Mouse (Mus musculus) left cerebral cortex, adult 2 months (tissue): ENCODE measurements around the gene Uspl1. TPM values are rescaled to one million over a fixed set of nuclear protein-coding genes. Genes with fewer than 3 reads are reported as not detected.

Experiments
- DNase-seq, 2 experiments: peaks; one replicate each; pipeline ENCODE4 v3.0.0; 2021 to 2022; ENCODE audit warnings: low spot score in 2 of 2, mixed read lengths in 1 of 2; ENCODE audit errors: extremely low spot score in 1 of 2
- H3K27ac ChIP-seq: fragments of 200-600 bp; 2 replicates; pipeline ENCODE4 v1.8.1; 2022
- H3K4me3 ChIP-seq: fragments of 200-600 bp; 2 replicates; pipeline ENCODE4 v1.8.1; 2022
- CTCF ChIP-seq: fragments of 200-600 bp; IDR thresholded peaks from 2 replicates; pipeline ENCODE4 v1.8.1; 2022; ENCODE audit warnings: antibody characterized with exemption, mild to moderate bottlenecking, moderate library complexity
- intact Hi-C: fragments of 180-260 bp; cut with DNase I; formaldehyde crosslinking; loops from one replicate; pipeline ENCODE4 v1.15.1; 2025
- total RNA-seq, 2 experiments: library from RNA; stranded (reverse); gene quantifications; 2 replicates each; pipeline ENCODE4 v1.2.3; 2021

The Uspl1 gene
- total RNA-seq, 2 experiments from 2014 or later = 40.6 to 44.1 TPM

DNA sequence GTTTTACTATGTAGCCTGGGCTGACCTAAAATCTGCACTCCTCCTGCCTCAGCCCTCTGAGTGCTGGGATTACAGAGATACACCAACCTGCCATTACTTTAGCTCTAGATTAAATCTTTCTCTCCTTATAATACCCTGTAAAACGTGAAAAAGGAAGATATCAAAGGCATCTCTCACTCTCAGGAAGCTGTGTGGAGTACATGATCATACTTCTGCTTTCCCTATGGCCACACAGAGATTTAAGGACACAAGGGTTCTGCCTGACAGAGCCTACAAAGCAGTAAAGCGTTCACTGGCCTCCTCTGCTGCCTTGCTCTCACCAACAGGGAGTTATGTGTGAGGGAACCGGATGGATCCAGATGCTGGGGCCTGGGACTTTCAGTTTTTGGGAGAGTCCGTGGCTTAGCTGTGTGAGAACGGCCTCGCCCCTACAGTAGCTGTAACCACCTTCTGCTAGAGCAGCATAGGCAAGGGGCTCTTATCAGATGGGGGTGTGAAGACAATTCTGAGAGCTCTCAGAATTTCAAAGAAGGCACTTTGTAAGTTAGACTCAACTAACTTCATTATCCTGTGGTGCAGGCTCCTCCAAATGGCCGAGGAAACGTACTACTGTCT lies 36.7 kb upstream of the Uspl1 start:
- H3K27ac ChIP-seq = no peak overlapping the region
- no peak for DNase-seq
- H3K4me3 ChIP-seq = no peak overlapping the region
- intact Hi-C loops = no loop called here
- no peak for TF ChIP-seq CTCF

DNA sequence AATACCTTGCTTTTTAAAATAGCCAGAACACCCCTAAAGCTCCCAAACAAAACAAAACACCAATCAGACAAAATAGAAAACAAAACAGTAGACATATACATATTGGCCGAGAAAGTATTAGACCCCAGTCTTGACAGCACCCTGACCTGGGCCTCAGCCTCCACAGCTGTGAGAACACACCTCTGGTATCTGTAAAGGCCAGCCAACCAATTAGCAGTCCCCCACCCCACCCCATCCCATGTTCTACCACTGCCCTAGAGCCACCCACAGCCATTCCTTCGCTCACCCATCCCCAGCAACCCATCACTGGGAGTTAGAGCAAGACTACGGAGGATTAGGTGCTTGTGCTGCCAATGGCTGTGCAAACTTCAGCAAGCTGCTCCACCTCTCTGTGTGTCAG lies 33.3 kb upstream of the Uspl1 start:
- DNase-seq = no peak
- no peak for TF ChIP-seq CTCF
- intact Hi-C loops = no loop called here
- Histone ChIP-seq H3K4me3 (no peak overlapping the region), H3K27ac (no peak overlapping the region)

DNA sequence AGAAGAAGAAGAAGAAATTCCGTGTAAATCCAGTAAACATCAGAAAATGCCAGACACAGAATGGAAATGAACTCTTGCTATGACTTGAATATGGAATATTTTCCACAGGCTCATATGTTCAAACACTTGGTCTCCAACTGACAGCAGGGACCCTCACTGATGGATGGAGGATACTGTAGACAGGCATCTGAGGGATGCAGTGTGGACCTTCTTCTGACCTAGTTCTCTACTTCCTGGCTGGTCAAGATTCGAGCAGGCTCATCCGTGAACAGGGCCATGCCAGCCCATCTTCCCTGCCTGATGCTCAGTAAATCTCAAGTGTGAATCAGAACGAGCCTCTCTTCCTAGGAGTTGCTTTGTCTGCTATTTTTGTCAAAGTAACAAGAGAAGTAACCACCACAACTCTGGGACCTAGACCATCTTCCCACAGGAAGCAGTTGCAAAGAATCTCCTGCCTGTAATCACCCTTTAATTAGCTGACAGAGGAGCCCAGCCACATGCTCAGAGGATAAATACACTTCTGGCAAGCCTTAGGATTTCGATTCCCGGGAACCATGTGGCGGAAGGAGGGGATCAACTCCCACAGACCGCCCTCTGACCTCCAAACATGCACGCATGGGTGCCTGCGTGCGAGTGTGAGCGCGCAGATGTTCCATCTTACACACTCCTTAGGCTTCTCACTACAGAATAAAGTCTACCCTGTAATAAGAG lies 31.9 kb upstream of the Uspl1 start:
- no peak for TF ChIP-seq CTCF
- H3K27ac ChIP-seq = no peak overlapping the region
- intact Hi-C loops = no loop called here
- DNase-seq = no peak
- no peak overlapping the region for H3K4me3 ChIP-seq

DNA sequence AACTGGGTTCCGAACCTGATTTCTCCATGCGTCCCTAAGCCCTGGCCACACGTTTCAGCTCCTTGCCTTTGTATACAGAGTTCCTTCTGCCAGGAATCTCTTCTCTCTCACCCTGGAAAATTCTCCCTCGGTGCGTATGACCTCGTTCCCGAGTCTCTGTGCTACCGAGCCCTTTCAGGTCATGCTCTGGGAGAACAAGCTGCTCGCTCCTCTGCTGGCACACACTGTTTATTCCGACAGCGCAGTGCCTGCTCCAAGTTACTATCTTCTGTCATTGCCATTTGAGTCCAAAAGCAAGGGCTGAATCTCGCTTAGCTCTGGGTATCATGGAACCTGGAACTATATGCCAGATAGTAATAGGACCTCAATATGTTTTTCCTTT lies 31.4 kb upstream of the Uspl1 start:
- no peak overlapping the region for H3K27ac ChIP-seq
- no peak for DNase-seq
- intact Hi-C loops = no loop called here

DNA sequence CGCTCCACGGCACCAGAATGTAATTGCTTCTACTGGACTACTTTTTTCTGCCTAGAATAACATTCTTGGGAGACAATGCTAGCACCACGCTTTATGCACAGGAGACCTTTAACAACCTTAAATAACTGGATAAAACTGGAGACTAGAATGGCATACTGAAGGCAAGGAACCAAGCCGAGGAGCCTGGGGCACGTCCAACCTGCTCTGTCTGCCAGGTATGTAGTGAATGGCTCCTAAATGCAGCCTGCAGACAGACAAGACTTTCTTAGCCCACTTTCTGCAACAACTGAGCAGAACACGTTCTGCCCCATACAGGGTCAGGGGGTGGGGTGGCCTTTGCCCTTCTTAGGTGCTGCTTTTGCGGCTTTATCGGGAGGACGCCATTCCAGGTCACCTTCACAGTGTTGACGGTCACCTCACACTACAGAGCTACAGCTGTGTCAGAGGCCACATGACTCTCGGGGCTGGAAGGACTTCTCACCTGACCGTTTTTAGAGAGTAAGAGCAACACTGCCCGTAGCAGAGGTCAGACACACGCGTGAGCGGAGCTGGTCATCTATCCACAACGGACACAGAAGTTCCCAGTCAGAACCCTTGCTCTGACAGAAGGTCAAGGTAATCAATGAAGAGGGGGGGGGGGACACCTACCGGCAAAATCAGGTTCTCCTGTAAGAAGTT lies 27.1 kb upstream of the Uspl1 start:
- TF ChIP-seq CTCF = no peak
- DNase-seq = no peak

More for the DNA sequence above, 31.4 kb upstream of the Uspl1 start:
- TF ChIP-seq CTCF = no peak
- H3K4me3 ChIP-seq = no peak overlapping the region

DNA sequence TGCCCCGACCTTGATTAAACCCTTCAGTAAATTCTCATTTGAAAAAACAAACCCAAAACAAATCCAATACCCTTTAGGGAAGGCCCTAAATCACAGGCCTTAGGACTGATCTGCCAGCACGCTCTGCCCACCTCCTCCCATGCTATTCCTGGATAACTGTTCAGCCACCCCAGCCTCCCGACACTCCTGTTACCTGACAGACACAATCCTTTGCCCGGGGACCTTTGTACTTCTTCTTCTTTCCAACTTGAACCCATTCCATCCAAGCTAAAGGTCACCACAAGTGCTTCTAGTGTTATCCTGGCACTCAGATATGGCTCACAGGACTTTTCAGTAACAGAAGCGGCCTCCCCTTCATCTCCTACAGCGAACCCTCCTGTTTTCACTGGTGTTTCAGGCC lies 25.1 kb upstream of the Uspl1 start:
- Histone ChIP-seq H3K4me3 (no peak overlapping the region), H3K27ac (no peak overlapping the region)
- intact Hi-C loops = no loop called here
- no peak for DNase-seq
- TF ChIP-seq CTCF = no peak

More for the DNA sequence above, 27.1 kb upstream of the Uspl1 start:
- Histone ChIP-seq H3K4me3 (no peak overlapping the region), H3K27ac (no peak overlapping the region)
- intact Hi-C loops = no loop called here

DNA sequence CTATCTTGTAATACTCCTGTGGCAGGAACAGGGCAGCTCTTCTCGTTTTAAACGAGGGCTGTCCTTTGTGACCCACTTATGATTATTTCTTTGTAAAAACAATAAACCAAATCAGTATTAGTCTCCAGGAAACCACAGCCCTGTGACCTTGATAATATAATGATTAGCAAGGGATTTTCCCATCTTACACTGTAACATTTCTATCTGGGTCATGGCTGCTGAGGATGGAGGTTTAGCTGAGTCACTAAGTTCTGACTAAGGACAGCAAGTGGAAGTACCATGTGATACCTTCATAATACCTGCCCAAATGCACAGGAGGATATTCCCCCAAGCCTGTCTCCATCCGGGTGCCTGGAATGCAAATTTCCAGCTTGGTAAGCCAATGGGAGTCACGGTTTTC lies 23.7 kb upstream of the Uspl1 start:
- no peak for TF ChIP-seq CTCF
- intact Hi-C loops = no loop called here
- H3K4me3 ChIP-seq = no peak overlapping the region
- DNase-seq = no peak
- H3K27ac ChIP-seq = no peak overlapping the region

DNA sequence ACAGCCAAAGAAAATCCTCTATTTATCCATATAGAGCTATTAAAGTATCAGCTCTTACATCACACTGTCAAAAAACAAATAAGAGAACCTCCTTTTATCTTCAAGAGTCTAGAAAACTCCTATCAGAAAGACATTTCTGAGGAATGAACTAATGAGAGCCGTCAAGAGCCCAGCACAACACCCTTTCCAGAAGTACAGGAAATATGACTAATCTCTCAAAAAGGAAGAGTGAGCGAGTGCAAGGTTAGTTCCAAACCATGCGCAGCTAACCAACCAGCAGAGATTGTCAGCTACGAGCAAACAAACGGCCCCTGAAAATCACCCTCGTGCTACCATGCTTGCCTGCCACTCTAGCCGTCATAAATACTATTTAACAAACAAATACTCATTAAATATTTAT lies 21.3 kb upstream of the Uspl1 start:
- TF ChIP-seq CTCF = no peak
- no peak overlapping the region for H3K4me3 ChIP-seq
- no peak for DNase-seq
- no peak overlapping the region for H3K27ac ChIP-seq
- intact Hi-C loops = no loop called here

DNA sequence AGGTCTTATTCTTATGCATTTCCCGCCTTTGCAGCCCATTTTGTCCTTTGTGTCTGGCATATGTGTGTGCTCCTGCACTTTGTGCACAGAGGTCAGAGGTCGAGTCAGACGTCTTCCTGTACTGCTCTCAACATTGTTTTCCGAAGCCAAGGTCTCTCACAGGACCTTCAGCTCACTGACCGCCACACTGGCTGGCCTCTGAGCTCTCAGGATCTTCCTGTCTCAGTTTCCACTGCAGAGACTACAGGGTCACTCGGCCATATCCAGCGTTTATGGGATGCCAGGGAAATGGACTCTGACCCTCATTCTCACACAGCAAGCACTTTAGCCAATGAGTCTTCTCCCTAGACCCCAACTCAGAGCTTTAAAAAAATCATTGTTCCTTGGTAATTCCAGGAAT lies 19.3 kb upstream of the Uspl1 start:
- DNase-seq = no peak
- no peak overlapping the region for H3K4me3 ChIP-seq
- intact Hi-C loops = no loop called here
- no peak for TF ChIP-seq CTCF
- H3K27ac ChIP-seq = no peak overlapping the region

DNA sequence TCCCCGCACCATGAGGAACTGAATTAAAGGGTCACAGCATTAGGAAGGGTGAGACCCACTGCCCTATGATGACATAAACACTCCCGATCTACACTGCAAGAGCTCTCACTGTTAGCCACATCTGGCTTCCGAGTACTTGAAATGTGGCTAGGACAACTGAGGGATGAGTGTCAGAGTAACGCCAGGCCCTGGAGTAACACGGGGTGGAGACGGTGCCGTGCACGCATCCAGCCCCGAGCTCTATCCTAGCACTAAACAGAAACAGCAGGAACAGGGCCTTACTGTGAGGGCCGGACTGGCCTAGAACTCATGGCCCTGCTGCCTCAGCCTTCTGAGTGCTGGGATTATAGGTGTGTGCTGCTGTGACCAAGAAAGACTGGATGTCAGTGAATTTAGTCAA lies 18.1 kb upstream of the Uspl1 start:
- Histone ChIP-seq H3K27ac (no peak overlapping the region), H3K4me3 (no peak overlapping the region)
- intact Hi-C loops = no loop called here
- DNase-seq = no peak
- no peak for TF ChIP-seq CTCF

DNA sequence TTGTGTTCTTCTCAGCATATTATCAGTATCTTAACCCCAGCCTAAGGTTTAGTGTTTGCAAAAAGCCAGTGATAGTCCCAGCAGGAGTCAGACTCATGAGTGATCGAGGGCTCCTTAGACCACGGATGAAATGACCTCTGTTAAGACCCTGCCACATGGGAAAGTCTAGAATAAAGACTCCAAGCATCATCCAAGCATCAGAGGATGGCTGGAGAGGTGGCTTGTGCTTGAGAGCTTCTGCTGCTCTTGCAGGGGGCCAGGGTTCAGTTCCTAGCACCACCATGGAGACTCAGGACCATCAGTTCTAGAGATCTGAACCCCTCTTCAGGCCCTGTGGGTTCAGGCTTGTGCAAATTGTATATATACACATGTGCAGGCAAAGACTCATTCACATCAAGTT lies 16.1 kb upstream of the Uspl1 start:
- Histone ChIP-seq H3K27ac (no peak overlapping the region), H3K4me3 (no peak overlapping the region)
- no peak for TF ChIP-seq CTCF
- intact Hi-C loops = no loop called here
- DNase-seq = no peak

DNA sequence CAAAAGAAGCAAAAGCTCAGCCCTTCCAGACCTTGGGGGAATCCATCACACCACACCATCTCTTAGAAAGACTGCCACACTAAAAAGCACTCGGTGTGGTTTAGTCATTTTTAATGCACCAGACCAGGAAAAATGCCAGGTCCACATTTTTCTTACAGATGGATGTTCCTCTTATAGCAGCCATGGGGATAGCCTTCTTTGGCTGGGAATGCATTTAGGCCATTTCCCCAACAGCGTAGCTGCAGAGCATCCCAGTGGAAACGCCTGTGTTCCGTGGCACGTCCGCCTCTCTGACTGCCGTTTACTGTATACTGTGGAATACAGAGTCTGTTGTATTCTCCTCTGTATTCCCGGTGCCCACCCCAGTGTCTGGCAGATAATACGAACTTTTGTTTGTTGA lies 15.3 kb upstream of the Uspl1 start:
- H3K4me3 ChIP-seq = no peak overlapping the region

More for the DNA sequence above, 15.3 kb upstream of the Uspl1 start:
- intact Hi-C loops = no loop called here
- DNase-seq = peak in 1 of 2 experiments; percentile 18
- no peak overlapping the region for H3K27ac ChIP-seq
- TF ChIP-seq CTCF = no peak
